Mouse (Mus musculus) frontal cortex, postnatal 10 days (tissue): ENCODE results near the gene Usp26.

Source experiments
- DNase-seq, 2 experiments: peaks; one replicate each; pipeline ENCODE4 v3.0.0; 2022; ENCODE audit warnings: low spot score in 2 of 2, mixed read lengths in 1 of 2

The Usp26 gene

DNA sequence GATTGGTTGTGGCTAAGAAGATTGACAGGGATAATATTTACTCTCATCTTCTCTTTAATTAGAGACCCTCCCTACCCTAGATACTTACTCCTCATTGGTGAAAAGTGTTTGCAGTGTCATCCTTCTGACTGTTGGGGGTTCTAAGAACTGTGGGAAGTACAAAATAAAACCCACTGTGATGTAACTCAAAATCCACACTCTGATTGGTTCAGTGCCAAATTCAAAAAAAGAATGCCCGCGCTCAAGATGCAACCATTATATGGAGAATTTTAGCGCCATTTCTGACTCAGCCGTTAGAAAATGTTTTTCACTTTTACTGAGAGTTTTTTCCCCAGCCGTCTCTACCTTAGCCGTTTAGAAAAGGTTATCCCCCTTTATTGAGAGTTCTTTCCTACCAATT is at the start of gene Usp26:
TSS of gene Usp26 (minus strand) at position 101 of the 400 bp plus-strand sequence.
- no peak for DNase-seq

GRCm38 (mm10) chrX:51814466-51815247 is 13.6 kb upstream of the Usp26 start:
- no peak for DNase-seq

GRCm38 (mm10) chrX:51767457-51767856 is 33.6 kb downstream of the Usp26 start:
- DNase-seq = no peak

DNA sequence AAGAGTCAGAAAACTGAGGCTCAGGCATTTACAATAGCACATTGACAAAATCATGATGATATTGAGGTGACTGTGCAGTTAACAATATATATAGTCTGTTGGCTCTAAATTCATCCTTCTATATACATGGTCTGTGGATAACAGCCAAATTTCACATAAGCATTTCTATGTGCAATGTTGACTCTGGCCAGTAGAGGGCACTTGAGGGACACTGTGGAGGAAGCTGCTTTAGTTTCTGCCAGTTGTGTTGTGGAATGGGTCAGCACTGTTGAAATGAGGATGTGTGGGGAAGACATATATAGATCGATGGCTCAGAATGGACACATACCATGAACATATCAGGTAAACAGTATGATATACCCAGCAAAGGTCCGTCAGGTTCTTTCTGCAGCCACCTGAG is 64.6 kb downstream of the Usp26 start:
- DNase-seq = peak; percentile 4 to 34

GRCm38 (mm10) chrX:51714086-51714745 is 86.8 kb downstream of the Usp26 start:
- DNase-seq = no peak

DNA sequence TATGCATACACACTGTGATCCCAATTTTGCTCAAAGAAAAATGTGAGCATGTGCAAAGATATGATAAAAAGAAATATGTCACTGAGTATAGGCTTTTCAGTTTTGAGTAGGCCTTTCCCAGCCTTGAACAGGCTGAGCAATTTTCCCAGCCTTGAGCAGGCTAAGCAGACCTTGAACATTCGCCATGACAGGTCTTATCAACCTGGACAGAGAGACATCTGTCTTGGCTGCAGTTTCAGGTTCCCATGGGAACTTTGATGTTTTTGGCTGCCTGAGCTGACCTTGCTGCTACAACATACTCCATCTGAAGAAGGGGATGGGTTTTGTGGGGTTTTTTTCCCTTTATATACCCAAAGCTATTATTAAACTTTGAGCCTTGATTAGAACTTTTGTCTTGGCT is 88.0 kb downstream of the Usp26 start:
- no peak for DNase-seq
